Mouse (Mus musculus): ENCODE data around the gene Svbp.

The Svbp gene

DNA sequence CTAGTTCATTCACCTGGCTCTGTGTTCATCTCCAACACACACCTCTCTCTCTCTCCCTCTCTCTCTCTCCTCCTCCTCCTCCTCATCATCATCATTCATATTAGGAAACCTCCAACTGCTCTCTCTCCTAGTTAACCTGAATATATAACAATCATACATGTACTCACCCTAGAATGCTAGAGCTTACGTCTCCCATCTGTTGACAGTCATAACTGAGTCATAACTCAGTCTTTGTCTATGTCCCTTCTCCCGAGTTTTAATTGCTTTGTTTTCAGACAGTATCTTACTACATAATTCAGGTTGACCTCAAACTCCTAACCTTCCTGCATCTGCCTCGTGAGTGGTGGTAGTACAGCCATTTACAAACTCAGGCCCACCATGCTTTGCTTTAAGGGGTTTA is 3.8 kb upstream of the Svbp start:
- DNase-seq: no peak

DNA sequence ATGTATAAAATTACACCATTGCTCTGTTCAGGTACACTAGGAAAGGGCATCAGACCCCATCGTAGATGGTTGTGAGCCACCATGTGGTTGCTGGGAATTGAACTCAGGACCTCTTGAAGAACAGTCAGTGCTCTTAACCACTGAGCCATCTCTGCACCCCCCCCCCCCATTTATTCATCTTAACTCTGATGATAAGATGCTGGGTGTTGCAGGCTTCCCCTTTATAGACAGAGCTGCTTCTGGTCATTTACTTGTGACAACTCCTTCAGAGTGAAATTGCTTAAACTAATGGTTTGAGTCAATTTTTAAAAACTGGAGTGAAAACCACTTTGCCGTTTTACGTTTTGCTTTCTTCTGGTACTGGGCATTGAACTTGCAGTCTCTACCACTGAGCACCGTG is 2.3 kb upstream of the Svbp start:
- no peak for DNase-seq

DNA sequence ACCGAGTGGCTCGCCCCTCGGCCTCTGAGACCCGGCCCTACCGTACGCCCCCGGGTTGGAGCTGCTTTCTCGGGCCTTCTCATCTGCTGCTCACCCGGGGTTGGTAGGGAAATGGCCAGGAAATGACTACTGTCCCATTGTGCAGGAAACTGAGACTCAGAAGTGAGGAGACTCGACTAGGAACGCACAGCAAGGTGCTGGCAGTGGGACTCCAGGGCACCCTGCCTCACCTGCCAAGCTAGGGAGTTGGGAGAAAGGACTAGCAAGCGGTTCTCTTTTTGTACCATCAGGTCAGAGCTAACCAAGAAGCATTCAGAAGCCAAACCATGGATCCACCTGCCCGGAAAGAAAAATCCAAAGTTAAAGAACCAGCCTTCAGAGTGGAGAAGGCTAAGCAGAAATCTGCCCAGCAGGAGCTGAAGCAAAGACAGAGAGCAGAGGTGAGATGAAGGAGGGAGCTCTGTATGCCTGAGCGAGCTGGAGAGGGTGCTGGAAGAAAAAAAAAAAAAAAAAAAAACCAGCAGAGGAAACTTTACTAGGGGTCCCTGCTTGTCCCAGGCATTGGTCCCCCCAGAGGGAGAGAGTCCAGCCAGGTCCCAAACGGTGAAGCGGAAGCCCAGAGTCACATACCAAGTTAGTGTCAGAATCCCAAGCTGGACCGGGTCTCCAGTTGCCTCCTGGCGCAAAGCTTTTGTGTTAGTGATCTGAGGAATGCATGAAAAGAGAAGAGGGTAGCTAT is 645 bp downstream of the Svbp start:
- no peak for DNase-seq

- DNase-seq: no peak
Observed at GRCm38 (mm10) chr4:119198105-119198504, 3.0 kb downstream of the Svbp start.

DNA sequence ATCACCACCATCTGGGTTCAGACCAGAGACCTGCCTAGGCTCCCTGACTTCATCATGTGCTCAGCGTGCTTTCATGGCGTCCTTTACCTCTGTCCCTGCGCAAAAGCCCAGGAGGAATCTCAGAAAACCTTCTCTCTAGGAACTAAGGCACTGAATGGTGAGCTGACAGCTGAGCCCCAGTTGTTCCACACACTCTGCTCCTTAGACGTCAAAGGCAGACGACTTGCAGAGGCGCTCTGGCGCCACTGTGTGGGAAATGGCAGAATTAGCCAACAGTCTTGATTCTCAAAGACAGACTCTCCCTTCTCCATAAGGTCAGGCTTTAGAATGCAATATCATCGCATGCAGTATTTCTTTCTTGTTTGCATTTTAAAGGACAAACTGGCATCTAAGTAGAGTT is 9.6 kb downstream of the Svbp start:
- DNase-seq: peak; percentile 51 to 52

DNA sequence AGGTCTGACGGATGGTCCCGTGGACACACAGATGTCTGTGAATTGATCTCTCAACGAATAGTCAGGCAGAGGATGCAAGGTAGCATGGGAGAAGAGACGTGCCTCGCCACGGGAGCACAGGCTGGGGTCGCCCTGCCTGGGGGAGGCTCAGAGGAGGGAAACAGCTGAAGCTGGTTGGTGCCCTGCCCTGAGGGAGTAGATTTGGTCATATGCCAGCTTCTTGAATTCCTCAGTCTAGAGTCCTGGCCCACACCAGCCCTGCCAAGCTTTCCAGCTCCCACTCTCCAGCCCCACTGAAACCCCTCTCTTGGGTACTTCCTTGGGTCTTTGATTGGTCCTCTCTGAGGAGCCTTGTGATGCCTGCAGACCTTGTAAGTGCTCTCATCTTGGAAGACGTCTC is 21.6 kb downstream of the Svbp start:
- no peak for DNase-seq

- no peak for DNase-seq
Observed at GRCm38 (mm10) chr4:119218169-119218568, 23.1 kb downstream of the Svbp start, which contains the start of gene Tmem269. TSS of gene Tmem269 (minus strand) at chr4:119218217.

DNA sequence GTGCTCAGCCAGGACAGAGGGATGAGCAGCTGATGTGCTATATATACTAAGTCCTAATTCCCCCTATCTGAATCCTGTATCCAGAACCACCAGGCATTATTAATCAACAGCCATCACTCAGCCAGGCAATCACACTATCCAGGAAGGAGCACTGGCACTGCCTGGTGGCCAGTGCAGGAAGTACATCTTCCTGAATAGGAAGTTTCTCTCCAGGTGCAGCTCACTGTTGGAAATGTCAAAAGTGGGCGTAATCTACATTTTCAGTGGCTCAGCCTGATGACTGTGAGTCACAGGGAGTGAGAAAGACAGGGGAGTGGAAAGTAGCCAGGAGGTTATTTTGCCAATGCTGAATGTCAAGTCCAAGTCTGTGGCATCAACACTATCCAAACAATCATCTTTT is 28.6 kb downstream of the Svbp start:
- peak; percentile 17 to 18 for DNase-seq

- DNase-seq: no peak
Observed at GRCm38 (mm10) chr4:119224534-119224933, 29.4 kb downstream of the Svbp start.

DNA sequence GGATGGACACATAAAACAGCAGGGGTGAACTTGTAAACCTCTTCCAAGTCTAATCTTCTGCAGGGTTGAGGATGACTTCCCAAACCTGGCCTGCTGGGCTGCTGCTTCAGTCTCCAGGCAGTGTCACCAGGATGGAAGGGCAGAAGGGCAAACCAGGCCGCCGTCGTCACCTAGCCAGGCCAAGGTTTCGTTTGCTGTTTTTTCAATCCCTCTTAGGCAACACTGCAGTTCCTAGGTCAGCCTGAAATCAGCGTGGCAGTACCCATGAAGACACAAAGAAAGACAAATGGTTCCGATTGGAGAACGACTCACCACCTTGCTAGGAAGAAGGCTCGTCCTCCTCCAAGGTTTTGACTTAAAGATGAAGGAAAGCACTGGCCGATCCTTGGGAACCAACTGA is 30.6 kb downstream of the Svbp start:
- no peak for DNase-seq

DNA sequence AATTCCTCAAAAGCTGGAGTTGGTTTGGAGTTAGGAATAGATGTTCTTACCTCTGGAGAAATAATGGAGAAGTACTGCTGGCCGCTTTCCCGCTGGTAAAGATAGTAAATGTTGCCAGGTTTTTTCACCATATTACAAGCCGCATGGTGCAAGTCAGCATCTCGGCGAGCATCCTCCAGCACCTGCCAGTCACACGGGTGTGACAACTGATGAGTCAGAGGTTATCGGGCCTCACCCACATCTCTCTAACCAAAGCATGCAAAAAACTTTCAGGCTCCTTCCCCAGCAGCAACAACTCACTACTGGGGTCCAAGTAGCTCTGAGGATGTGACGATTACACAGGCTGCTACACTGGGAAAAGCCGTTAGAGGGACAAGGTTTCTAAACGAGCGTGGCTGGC is 31.6 kb downstream of the Svbp start:
- DNase-seq: no peak

- peak; percentile 99 for DNase-seq
Observed at GRCm38 (mm10) chr4:119232410-119233255, 37.5 kb downstream of the Svbp start, which contains the start of the genes AU022252 and P3h1. TSS of gene AU022252 (minus strand) at chr4:119232712. TSS of gene P3h1 (plus strand) at chr4:119232915.

GRCm38 (mm10) chr4:119233256-119233901 is 38.3 kb downstream of the Svbp start:
- no peak for DNase-seq

DNA sequence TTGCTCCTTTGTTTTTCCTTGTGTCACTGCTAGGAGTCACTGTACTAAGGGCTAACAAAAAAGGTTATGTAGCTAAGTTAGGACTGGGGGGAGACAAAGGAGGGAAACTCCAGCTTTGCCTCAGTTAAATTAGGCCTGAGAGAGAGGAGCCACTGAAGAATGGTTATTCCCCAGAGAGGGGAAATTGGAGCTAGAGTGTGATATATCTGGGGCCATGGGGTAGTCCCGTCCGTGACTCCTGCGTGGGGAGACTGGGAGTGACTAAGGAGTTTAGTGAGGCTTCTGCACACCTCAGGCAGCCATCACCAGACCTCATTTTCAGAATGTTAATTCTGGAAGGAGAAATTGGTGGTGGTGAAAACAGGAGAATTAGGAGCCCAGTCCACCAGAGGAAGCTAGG is 39.2 kb downstream of the Svbp start:
- DNase-seq: no peak

GRCm38 (mm10) chr4:119238661-119239060 is 43.6 kb downstream of the Svbp start:
- no peak for DNase-seq

DNA sequence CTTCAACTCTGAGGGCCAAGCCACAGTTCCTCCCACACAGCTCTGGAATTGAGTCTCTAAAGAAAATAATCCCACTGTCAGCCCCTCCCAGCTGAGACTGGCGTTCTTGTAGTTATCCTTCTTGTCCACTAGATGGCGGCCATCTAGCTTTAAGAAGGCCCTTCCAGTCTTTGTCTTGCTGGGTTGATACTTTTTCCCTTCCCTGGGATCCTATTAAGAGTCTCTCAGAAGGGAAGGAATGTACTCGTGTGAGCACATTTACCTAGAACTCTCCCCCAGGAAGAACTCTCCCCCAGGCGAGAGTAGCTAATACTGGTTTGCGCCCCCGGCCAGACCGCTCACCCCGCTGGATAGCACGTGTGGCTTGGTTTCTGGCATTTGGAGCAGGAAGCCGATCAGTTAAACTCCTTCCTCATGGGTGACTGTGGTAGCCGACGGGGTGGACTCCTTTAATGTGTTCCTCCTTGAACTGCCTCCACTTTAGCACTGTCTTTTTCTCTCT is 44.1 kb downstream of the Svbp start:
- DNase-seq: peak; percentile 21 to 22

DNA sequence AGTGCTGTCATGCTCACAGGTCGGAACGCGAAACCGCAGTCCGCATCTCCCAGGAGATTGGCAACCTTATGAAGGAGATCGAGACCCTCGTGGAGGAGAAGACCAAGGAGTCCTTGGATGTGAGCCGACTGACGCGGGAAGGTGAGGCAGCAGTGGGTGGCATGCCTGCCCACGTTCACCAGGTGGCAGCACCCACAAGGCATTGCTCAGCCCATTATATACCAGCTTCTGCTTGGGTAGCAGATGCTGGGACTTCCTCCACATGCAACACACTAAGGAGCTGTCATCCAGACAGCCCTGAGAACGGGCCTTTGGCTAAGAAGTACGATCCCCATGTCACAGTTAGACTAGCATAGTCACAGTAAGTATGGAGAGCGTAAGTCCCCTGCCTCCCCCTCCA is 46.6 kb downstream of the Svbp start:
- peak; percentile 45 for DNase-seq

- no peak for DNase-seq
Observed at GRCm38 (mm10) chr4:119242571-119242970, 47.5 kb downstream of the Svbp start.

- no peak for DNase-seq
Observed at GRCm38 (mm10) chr4:119244468-119245240, 49.5 kb downstream of the Svbp start.

GRCm38 (mm10) chr4:119245556-119245955 is 50.5 kb downstream of the Svbp start:
- no peak for DNase-seq

DNA sequence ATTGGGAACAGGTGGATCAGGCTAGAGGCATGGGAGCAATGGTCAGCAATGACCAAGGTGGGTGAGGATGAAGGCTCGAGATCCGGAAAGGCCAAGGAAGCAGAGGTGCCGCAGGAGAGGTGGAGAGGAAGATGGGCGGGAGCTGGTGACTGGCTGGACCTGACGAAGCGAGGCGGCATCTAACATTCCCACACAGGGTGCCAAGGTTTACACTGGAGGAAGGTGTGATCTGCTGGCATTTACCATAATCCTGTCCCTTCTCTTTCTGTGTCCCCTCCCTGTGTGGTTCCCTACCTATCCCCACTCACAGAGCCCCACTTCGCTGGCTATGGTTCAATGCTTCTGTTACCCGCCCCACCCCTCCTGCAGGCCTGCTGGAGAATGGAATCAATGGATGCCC is 50.9 kb downstream of the Svbp start:
- no peak for DNase-seq

- DNase-seq: peak; percentile 24 to 48
Observed at GRCm38 (mm10) chr4:119246688-119247225, 51.7 kb downstream of the Svbp start.

All from thymus, postnatal 36 days (tissue).